Mouse (Mus musculus) stomach, postnatal 0 days (tissue): ENCODE data around the gene Vsnl1.

Experiments used
- CTCF ChIP-seq: IDR thresholded peaks from 2 replicates; pipeline ENCODE4 v1.5.1; 2016; ENCODE audit warnings: antibody characterized with exemption, low read depth, mild to moderate bottlenecking, moderate library complexity
- EP300 ChIP-seq: optimal IDR thresholded peaks from 2 replicates; pipeline ENCODE3; 2016; ENCODE audit warnings: antibody characterized with exemption

GRCm38 (mm10) chr12:11389141-11389540, 47.3 kb downstream of the Vsnl1 start:
- TF ChIP-seq CTCF (no peak), EP300 (no peak)
